Mouse (Mus musculus) spleen, postnatal 36 days (tissue): ENCODE results near the gene Slc6a15.

Experiments used
- DNase-seq, 2 experiments: peaks; one replicate each; pipeline ENCODE4 v3.0.0; 2022; ENCODE audit warnings: low spot score in 2 of 2, mixed read lengths in 1 of 2

Gene Slc6a15

GRCm38 (mm10) chr10:103367371-103368295, at the start of gene Slc6a15:
Gene Slc6a15 (plus strand): TSS chr10:103367783.
- DNase-seq, result no peak

GRCm38 (mm10) chr10:103321941-103322340, 45.6 kb upstream of the Slc6a15 start:
- no peak for DNase-seq

DNA sequence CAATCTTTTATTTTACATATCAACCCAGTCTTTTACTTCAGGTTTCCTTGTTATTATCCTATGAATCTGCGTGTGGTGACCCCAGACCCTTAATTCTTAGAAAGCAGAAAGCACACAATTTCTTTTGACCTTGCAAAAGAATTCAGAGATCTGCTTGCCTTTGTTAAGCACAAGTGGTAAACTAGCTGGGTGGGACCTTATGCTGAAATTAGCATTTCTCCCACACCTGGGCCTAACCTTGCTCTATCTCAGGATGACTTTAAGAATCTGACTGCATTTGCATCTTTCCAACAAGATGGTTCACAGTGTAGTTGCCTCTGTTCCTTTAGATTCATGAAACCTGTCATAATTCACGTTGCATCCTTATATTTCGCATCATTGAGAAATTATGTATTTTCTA, 44.2 kb upstream of the Slc6a15 start:
- DNase-seq, result no peak

- no peak for DNase-seq
Measured at GRCm38 (mm10) chr10:103334306-103334705, 33.3 kb upstream of the Slc6a15 start.

- no peak for DNase-seq
Measured at GRCm38 (mm10) chr10:103339928-103340327, 27.7 kb upstream of the Slc6a15 start.

DNA sequence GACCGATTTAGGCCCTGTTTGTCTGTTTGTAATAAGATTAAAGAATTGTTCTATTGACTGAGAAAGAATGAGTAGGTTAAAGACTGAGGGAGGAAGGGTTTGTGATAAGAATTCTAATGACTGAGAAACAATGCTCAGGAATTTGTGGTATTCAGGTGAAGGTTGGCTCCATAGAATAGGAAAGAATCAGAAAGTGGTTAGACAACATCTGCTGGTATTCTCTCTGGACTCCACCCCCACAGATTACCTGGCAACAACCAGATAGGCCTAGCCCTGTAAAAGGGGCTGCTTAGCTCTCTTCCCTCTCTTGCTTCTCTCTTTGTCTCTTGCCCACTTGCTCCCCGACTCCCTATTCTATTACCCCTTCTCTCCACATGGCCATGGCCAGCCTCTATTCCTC, 20.8 kb upstream of the Slc6a15 start:
- DNase-seq, result no peak

- no peak for DNase-seq
Measured at GRCm38 (mm10) chr10:103368296-103369080, 905 bp downstream of the Slc6a15 start.

GRCm38 (mm10) chr10:103369081-103369420, 1.5 kb downstream of the Slc6a15 start:
- DNase-seq, result no peak

DNA sequence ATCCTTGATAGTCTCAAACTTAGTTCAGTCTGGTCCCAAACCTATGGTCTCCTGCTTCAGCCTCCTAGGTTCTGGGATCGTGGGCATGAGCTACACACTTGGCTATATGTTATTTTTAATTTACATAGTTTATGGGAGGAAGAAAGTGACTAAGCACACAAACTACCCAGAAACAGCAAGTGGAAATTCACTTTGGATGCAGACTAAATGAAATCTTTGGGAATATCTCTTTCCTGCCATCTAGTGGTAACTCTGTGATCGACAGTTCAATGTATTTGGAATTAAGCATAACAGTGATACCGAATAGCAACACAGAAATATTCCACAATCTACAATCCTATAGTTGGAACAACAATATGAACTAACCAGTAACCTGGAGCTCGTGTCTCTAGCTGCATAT, 34.6 kb downstream of the Slc6a15 start:
- no peak for DNase-seq

- DNase-seq, result no peak
Measured at GRCm38 (mm10) chr10:103427717-103428116, 60.1 kb downstream of the Slc6a15 start.

- DNase-seq, result no peak
Measured at GRCm38 (mm10) chr10:103442588-103442987, 75.0 kb downstream of the Slc6a15 start.

DNA sequence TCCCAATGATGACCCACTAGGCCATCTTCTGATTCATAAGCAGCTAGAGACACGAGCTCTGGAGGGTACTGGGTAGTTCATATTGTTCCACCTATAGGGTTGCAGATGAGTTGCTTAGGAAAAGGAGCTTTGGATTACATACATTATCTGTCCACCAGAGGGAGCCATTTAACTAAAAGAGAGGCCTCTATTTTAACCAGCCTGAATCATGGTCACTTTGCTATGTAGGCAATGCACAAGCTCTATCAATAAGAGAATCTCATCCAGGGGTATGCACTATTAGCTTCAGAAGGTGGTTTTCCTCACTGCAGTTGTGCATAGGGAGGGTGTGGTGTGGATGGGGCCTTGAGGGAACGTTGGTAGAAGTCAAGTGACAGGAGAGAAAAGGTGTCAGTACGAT, 75.5 kb downstream of the Slc6a15 start:
- no peak for DNase-seq

DNA sequence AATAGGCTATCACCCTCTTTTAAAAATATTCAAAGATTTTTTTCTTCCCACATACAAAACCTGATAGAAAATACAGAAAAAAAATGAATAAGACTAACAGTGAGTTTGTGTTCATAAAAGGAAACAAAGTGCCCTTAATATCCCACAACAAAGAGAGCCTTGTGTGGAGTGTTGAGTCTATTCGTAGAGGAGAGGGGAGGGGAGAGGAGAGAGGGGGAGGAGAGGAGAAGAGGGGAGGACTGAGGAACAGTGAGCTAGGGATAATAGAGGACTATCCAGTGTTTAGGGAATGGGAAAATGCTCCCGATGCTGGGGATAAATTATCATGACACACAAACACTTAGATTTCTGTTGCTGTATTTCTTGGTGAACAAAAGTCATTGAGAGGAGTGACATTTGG, 80.8 kb downstream of the Slc6a15 start:
- DNase-seq, result no peak

DNA sequence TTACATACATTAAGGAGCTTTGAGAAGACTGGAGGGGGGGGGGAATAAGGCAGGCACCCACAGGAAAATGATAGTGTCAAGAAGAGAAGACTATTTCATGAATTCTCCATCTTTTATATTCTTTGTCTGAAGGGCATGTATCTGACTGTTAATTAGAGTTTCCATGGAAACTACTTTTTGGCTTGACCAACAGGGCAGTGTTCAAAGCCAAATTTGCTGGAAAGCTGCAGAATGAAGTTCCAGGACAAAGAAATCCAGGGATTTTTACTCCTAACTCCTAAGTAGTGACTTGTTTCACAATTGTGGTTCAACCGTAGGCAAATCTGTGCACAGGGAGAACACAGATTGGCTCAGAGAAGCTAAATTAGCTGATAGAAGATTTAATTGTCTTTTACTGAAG, 90.3 kb downstream of the Slc6a15 start:
- no peak for DNase-seq
